ENCODE assay signal across 16 mouse cellular contexts in genomic region chr3:52218864-52219263, GRCm38 (mm10). TPM values are rescaled to one million over a fixed set of nuclear protein-coding genes. Genes with fewer than 3 reads are reported as not detected.
DNase-seq lines count a peak whose midpoint lies in the region; ATAC-seq lines count a peak whose summit lies in the region.
"Had no signal": no experiment of that assay in that cellular context is flagged by ENCODE, and none has a peak within 500 bp of the region (broad histone marks: within the 10 kb centered on the region; RNA-seq: fewer than 3 reads in every experiment).

No protein-coding gene starts in this region.

- no peak for DNase-seq in heart, embryonic 10.5 days (ENCODE audit: low spot score)
- DNase-seq in kidney, postnatal 10 days: peak; percentile 34
- DNase-seq in Muller cell, postnatal 12 days (ENCODE audit: inconsistent ontology term): peak; percentile 79
- peak; percentile 56 for DNase-seq in ZHBTc4 (ENCODE audit: low read depth, low spot score)
- DNase-seq in left cerebral cortex, adult 8-10 months (ENCODE audit: low spot score in 2 of 2): no peak
- DNase-seq: adrenal gland, postnatal 14 days; cerebellum, adult 11 months; cerebellum, postnatal 10 days; kidney, adult 8-10 months; liver; right cerebral cortex, adult 18-20 months; thymus, postnatal 14 days had no signal

- peak overlapping the region; percentile 11; the same call in 1 of the 2 replicates for H3K4me2 ChIP-seq in heart, embryonic 15.5 days
- H3K4me2 ChIP-seq in kidney, embryonic 15.5 days: no peak overlapping the region
- H3K4me2 ChIP-seq: embryonic facial prominence, embryonic 15.5 days; midbrain, embryonic 11.5 days had no signal

- peaks cover 10% of the 10 kb centered on the region for H3K4me1 ChIP-seq in heart, embryonic 15.5 days (replicated peaks)
- no peaks in the 10 kb centered on the region for H3K4me1 ChIP-seq in heart, embryonic 10.5 days
- H3K4me1 ChIP-seq in kidney, embryonic 15.5 days: 0 out of 2 replicates have a peak, but pooled peaks cover 4% of the 10 kb centered on the region
- H3K4me1 ChIP-seq: embryonic facial prominence, embryonic 15.5 days had no signal

- H3K36me3 ChIP-seq in heart, embryonic 15.5 days: no peaks in the 10 kb centered on the region
- no peaks in the 10 kb centered on the region for H3K36me3 ChIP-seq in heart, embryonic 10.5 days
- H3K36me3 ChIP-seq in kidney, embryonic 15.5 days: no peaks in the 10 kb centered on the region
- H3K36me3 ChIP-seq: embryonic facial prominence, embryonic 15.5 days had no signal

- ATAC-seq in heart, embryonic 15.5 days (replicated peaks; ENCODE audit: insufficient number of reproducible peaks, insufficient read depth, low FRiP score, low read depth): no peak
- no peak for ATAC-seq in kidney, embryonic 15.5 days (replicated peaks; ENCODE audit: low FRiP score)

- no peak overlapping the region for H3K9ac ChIP-seq in heart, embryonic 15.5 days
- no peak overlapping the region for H3K9ac ChIP-seq in kidney, embryonic 15.5 days
- H3K9ac ChIP-seq: embryonic facial prominence, embryonic 15.5 days had no signal

- H3K9me3 ChIP-seq in heart, embryonic 15.5 days (replicated peaks): no peaks in the 10 kb centered on the region
- H3K9me3 ChIP-seq in heart, embryonic 10.5 days: no peaks in the 10 kb centered on the region
- no peaks in the 10 kb centered on the region for H3K9me3 ChIP-seq in kidney, embryonic 15.5 days (replicated peaks)
- H3K9me3 ChIP-seq: embryonic facial prominence, embryonic 15.5 days had no signal

- no peak overlapping the region for H3K4me3 ChIP-seq in heart, embryonic 15.5 days
- no peak overlapping the region for H3K4me3 ChIP-seq in heart, embryonic 10.5 days
- H3K4me3 ChIP-seq in kidney, embryonic 15.5 days (replicated peaks): no peak overlapping the region
- H3K4me3 ChIP-seq: embryonic facial prominence, embryonic 15.5 days had no signal

- peak overlapping the region; percentile 39 for H3K27ac ChIP-seq in heart, embryonic 15.5 days
- H3K27ac ChIP-seq in heart, embryonic 10.5 days: no peak overlapping the region
- H3K27ac ChIP-seq in kidney, embryonic 15.5 days: no peak overlapping the region
- H3K27ac ChIP-seq: embryonic facial prominence, embryonic 15.5 days had no signal

- 27% methylated on average over 7 of the region's 7 CpGs for WGBS in heart, embryonic 15.5 days
- 60% methylated on average over 7 of the region's 7 CpGs for WGBS in heart, embryonic 10.5 days
- WGBS in kidney, embryonic 15.5 days: 65% methylated on average over 7 of the region's 7 CpGs

- no peaks in the 10 kb centered on the region for H3K27me3 ChIP-seq in heart, embryonic 15.5 days
- no peaks in the 10 kb centered on the region for H3K27me3 ChIP-seq in heart, embryonic 10.5 days (ENCODE audit: insufficient read depth, poor library complexity, severe bottlenecking)
- no peaks in the 10 kb centered on the region for H3K27me3 ChIP-seq in kidney, embryonic 15.5 days
- H3K27me3 ChIP-seq: embryonic facial prominence, embryonic 15.5 days had no signal

RNA-seq across cellular contexts. Expression of gene Foxo1, which starts 49.3 kb away (rescaled TPM):
- 5.4 and 7.1 TPM in 2 replicates for polyA plus RNA-seq in heart, embryonic 15.5 days (2015; fragmentation: Nextera tagmentation; extraction: Ambion mirVana)
- polyA plus RNA-seq in heart, embryonic 10.5 days (2016; fragmentation: Nextera tagmentation; extraction: Ambion mirVana): 4.8 and 5.3 TPM in 2 replicates
- 6.7 and 6.9 TPM in 2 replicates for polyA plus RNA-seq in kidney, embryonic 15.5 days (2015; fragmentation: Nextera tagmentation; extraction: Ambion mirVana)
- total RNA-seq in left cerebral cortex, adult 8-10 months (2022): 10 to 100 TPM; 17.5 to 20.3 (median 19.0) TPM

Comparison
In these comparisons a context has a peak if more than half of its experiments do, and no peak if none do; other contexts are left out.
1. DNase-seq: peak in kidney, postnatal 10 days (single experiment), Muller cell, postnatal 12 days (single experiment) and ZHBTc4 (single experiment); none in heart, embryonic 10.5 days (single experiment) and left cerebral cortex, adult 8-10 months (0 of 2).